Mouse (Mus musculus): ENCODE data around the gene Fgf11.

Fgf11 gene

GRCm38 (mm10) chr11:69801379-69801977 is at the start of gene Fgf11:
Fgf11 (minus strand) TSS chr11:69801857.
- DNase-seq (ENCODE audit: extremely low spot score): no peak

DNA sequence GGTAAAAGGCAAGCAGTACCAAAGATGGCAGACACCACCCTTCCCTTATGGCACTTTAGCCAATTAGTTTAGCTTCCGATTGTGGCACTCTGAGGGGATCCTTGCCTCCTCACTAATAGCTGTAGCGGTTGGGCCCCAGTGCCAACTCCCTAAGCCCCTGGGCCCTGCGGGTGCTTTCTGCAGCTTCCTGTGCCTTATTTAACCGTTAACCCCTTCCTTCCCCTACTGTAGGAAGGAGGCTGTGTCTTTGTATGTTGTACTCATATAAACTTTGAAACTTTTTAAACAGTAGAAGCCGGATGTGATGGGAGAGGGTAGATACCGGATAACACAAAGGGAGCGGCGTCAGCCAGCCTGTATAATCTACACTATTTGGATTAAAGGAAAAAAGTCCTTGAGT is 49.1 kb upstream of the Fgf11 start:
- no peak for DNase-seq (ENCODE audit: extremely low spot score)

- DNase-seq (ENCODE audit: extremely low spot score): no peak
Measured at GRCm38 (mm10) chr11:69849884-69850283, 48.2 kb upstream of the Fgf11 start.

- no peak for DNase-seq (ENCODE audit: extremely low spot score)
Measured at GRCm38 (mm10) chr11:69849128-69849527, 47.5 kb upstream of the Fgf11 start.

DNA sequence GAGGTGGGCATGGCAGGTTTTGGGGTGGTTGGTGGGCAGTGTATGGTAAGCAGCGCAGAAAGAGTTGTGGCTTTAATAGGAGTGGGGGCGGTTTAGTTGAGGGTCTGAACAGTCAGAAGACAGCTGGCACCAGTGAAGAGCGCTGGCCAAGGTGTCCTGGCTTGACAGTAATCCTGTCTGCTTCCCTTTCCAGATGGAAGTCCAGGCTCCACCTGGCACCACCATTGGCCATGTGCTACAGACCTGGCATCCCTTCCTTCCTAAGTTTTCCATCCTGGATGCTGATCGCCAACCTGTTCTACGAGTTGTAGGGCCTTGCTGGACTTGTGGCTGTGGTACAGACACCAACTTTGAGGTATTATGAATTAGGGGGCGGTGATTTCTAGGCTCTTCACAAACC is 46.4 kb upstream of the Fgf11 start:
- no peak for DNase-seq (ENCODE audit: extremely low spot score)

- DNase-seq (ENCODE audit: extremely low spot score): peak; percentile 35
Measured at GRCm38 (mm10) chr11:69846738-69847688, 45.4 kb upstream of the Fgf11 start.

GRCm38 (mm10) chr11:69846198-69846680 is 44.6 kb upstream of the Fgf11 start, which contains the start of gene Plscr3:
Plscr3 (plus strand) TSS chr11:69846376.
- peak; percentile 96 for DNase-seq (ENCODE audit: extremely low spot score)

DNA sequence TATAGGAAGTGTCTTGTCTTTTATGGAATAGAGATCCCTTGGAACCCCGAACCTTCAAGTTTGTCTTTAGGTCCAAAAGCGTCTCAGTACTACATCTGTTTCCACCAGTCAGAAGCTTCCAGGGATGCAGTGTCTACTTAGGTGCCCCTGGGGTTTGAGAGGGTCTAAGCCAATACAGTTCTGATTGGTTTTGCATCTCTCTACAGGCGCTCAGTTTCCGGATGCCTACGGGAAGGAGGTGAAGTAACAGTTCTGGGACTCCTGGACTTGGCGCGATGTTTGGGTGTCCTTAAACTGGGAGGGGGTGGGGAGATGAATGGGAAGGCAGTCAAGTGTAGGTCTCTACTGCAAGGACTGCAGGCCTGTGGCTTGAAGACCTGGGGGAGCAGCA is 37.1 kb upstream of the Fgf11 start:
- DNase-seq (ENCODE audit: extremely low spot score): no peak

- peak; percentile 99 for DNase-seq (ENCODE audit: extremely low spot score)
Measured at GRCm38 (mm10) chr11:69837952-69838713, 36.5 kb upstream of the Fgf11 start, which contains the start of gene Tmem256. Tmem256 (plus strand) TSS chr11:69838514.

- no peak for DNase-seq (ENCODE audit: extremely low spot score)
Measured at GRCm38 (mm10) chr11:69837604-69837951, 35.9 kb upstream of the Fgf11 start, which contains the start of gene Nlgn2. Nlgn2 (minus strand) TSS chr11:69837784.

GRCm38 (mm10) chr11:69836703-69837576 is 35.3 kb upstream of the Fgf11 start:
- peak; percentile 59 for DNase-seq (ENCODE audit: extremely low spot score)

DNA sequence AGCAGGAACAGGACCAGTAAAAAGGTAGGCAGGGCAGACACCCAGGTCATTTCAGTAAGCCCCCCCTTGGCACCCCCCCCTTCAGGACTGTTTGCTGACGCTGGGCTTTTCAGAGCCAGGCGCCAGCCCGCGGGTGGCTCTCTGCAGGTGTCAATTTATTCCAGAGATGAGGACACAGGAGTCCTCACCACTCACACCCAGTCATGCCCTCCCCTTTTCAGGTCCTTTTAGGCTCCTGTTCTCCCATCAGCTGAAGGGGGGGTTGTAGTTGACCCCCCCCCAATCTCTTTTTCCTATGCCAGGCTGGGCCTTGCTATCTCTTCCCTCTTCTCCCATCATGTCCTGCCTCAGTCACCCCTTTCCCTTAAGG is 34.3 kb upstream of the Fgf11 start:
- DNase-seq (ENCODE audit: extremely low spot score): peak; percentile 40

- peak; percentile 65 for DNase-seq (ENCODE audit: extremely low spot score)
Measured at GRCm38 (mm10) chr11:69835326-69835965, 33.8 kb upstream of the Fgf11 start.

DNA sequence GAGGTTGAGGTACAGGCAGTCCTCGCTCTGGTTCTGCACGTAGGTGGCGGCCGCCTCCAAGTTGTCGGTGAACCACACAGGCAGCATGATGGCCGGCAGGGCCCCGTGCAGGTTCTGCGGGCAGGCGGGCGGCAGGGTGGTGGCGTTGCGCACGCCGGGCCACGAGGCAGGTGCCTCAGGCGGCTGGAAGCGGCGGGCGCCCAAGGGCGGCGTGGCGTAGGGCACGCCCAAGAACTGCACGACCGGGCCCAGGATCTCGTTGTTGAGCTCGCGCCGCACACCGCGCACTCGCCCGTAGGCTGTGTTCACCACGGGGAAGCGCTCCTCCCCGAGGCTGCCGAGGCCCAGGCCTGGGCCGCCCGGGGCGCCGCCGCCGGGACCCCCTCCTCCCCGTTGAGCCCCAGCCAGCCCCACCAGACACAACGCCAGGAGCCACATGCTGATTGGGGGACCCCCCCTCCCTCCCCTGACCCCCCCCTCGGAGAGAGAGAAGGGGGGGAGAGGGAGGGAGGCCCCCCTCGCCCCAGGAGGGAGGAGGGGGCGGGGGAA is 32.4 kb upstream of the Fgf11 start:
- peak; percentile 49 for DNase-seq (ENCODE audit: extremely low spot score)

DNA sequence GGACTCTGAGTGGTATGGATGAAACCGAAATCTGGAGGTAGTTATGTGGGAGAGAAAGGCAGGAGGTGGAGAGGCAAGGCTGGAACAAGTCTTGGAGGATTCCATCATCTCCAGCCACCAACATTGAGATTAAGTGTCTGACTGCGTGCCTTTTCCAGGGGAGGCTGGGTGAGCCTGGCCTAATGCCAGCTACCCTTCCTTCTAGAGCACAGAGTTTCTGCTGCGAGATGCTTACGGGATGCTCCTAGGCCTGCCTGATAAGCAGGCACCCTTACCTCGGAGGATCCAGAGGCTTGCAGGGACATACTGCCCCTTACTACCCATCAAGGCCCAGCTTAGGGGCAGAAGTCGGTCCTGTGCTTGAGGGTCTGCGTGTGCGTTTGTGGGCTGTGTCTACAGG is 31.9 kb upstream of the Fgf11 start:
- DNase-seq (ENCODE audit: extremely low spot score): no peak

DNA sequence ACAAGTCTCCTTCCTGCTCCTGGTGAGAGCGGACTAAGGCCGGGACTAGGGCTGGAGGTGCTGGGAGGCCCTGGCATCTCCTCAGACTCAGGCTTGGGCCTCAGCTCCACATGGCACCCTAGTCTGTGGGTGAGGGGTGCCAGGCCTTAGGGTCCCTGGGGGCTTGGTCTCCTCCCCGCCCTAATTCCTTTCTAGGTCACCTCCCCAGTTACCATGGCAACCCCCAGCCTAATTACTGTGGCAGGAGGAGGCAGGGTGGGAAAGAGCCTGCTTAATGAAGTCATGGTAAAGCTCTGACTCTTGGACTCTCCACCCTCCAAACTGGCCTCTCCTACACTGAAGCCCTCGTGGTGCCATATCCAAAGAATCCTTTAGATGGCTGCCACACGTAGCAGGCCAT is 27.2 kb upstream of the Fgf11 start:
- DNase-seq (ENCODE audit: extremely low spot score): no peak

- DNase-seq (ENCODE audit: extremely low spot score): no peak
Measured at GRCm38 (mm10) chr11:69823456-69823855, 21.8 kb upstream of the Fgf11 start.

DNA sequence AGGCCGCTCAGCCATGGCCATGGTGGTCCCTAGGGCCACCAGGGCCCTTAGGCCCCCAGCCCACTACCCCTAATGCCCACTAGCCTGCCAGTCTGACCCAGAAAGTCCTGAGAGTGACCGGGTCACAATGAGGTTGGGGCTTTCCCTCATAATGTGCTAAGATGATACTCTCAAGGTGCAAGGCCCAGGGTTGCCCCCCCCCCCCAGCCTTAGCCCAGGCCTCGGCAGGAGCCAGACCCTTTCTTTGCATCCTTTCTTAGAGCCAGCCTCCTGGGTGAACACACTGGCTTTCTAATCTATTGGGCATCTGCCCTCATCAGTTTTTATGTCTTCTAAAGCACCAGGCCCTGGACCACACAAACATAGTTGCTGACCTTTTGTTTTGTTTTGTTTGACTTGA is 20.4 kb upstream of the Fgf11 start, which contains the start of gene Spem1:
Gene Spem1, minus strand, starts transcription at position 101 of the 400 bp plus-strand sequence.
- DNase-seq (ENCODE audit: extremely low spot score): no peak

DNA sequence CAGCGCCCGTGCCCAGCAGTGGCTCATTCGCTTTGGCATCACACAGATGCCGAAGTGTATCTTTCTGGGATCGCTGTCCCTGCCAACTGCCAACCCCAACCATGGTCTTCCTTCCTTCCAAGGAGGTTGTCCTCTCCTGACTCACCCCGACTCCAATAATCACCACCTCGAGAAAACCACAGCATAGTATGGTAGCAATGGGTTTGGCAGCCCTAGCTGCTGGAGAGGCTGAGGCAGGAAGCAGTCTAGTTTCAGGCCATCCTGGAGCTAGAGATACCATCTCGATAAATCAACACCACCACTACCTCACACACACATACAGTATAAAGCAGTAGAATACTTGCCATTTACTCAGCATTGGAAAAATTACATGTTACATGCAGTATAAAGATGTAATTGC is 17.2 kb upstream of the Fgf11 start:
- no peak for DNase-seq (ENCODE audit: extremely low spot score)

- DNase-seq (ENCODE audit: extremely low spot score): no peak
Measured at GRCm38 (mm10) chr11:69818365-69818764, 16.7 kb upstream of the Fgf11 start, which contains the start of gene Spem2. Spem2 (minus strand) TSS chr11:69818465.

All from embryo, embryonic 9.5 days (tissue).